Mouse (Mus musculus): ENCODE results near the gene Pik3r2. TPM values are rescaled to one million over a fixed set of nuclear protein-coding genes. Genes with fewer than 3 reads are reported as not detected.

Gene Pik3r2
- polyA plus RNA-seq, 1 experiment = 71.7 TPM

- Histone ChIP-seq H3K27me3 (ENCODE audit: control insufficient read depth, insufficient read depth, insufficient read length) (no peaks in the 10 kb centered on the region), H3K79me2 (ENCODE audit: control insufficient read depth, insufficient read depth) (no peaks in the 10 kb centered on the region), H3ac (ENCODE audit: control insufficient read depth, insufficient read length, low read depth) (no peak overlapping the region), H3K36me3 (ENCODE audit: control insufficient read depth, insufficient read depth) (peaks cover 26% of the 10 kb centered on the region), H3K79me3 (ENCODE audit: low read depth) (no peaks in the 10 kb centered on the region), H3K4me3 (ENCODE audit: insufficient read depth, poor library complexity, severe bottlenecking) (no peak overlapping the region)
- TF ChIP-seq MYOD1 (IDR thresholded peaks at IDR 0.05; ENCODE audit: control insufficient read depth, insufficient read length, low read depth) (no peak), CTCF (IDR thresholded peaks at IDR 0.05; ENCODE audit: control insufficient read depth, insufficient read depth, insufficient read length) (no peak), USF1 (IDR thresholded peaks at IDR 0.05; ENCODE audit: low read depth) (no peak), FOSL1 (IDR thresholded peaks at IDR 0.05; ENCODE audit: insufficient read depth, low read length, poor library complexity, severe bottlenecking) (no peak), MYOG (IDR thresholded peaks at IDR 0.05; ENCODE audit: control insufficient read depth, extremely low read depth, insufficient read length) (no peak), CEBPB (IDR thresholded peaks at IDR 0.05; ENCODE audit: low read depth) (no peak), MAX (IDR thresholded peaks at IDR 0.05) (no peak)
These were observed 43.8 kb upstream of the Pik3r2 start for GRCm38 (mm10) chr8:70820101-70820935.

GRCm38 (mm10) chr8:70816679-70817078 is 40.2 kb upstream of the Pik3r2 start:
- peaks cover 11% of the 10 kb centered on the region for H3K79me2 ChIP-seq (ENCODE audit: control insufficient read depth, insufficient read depth)
- TF ChIP-seq CEBPB (IDR thresholded peaks at IDR 0.05; ENCODE audit: low read depth) (no peak), USF1 (IDR thresholded peaks at IDR 0.05; ENCODE audit: low read depth) (no peak), MYOG (IDR thresholded peaks at IDR 0.05; ENCODE audit: control insufficient read depth, extremely low read depth, insufficient read length) (no peak), MYOD1 (IDR thresholded peaks at IDR 0.05; ENCODE audit: control insufficient read depth, insufficient read length, low read depth) (no peak)

GRCm38 (mm10) chr8:70812885-70813284 is 36.4 kb upstream of the Pik3r2 start:
- Histone ChIP-seq H3K36me3 (ENCODE audit: control insufficient read depth, insufficient read depth) (peaks cover 3% of the 10 kb centered on the region), H3K79me2 (ENCODE audit: control insufficient read depth, insufficient read depth) (peaks cover 11% of the 10 kb centered on the region), H3K79me3 (ENCODE audit: low read depth) (no peaks in the 10 kb centered on the region), H3K4me3 (ENCODE audit: insufficient read depth, poor library complexity, severe bottlenecking) (peak overlapping the region; percentile 28), H3ac (ENCODE audit: control insufficient read depth, insufficient read length, low read depth) (peak overlapping the region; percentile 28), H3K27me3 (ENCODE audit: control insufficient read depth, insufficient read depth, insufficient read length) (no peaks in the 10 kb centered on the region)
- TF ChIP-seq MYOD1 (IDR thresholded peaks at IDR 0.05; ENCODE audit: control insufficient read depth, insufficient read length, low read depth) (no peak), MYOG (IDR thresholded peaks at IDR 0.05; ENCODE audit: control insufficient read depth, extremely low read depth, insufficient read length) (no peak), USF1 (IDR thresholded peaks at IDR 0.05; ENCODE audit: low read depth) (no peak), FOSL1 (IDR thresholded peaks at IDR 0.05; ENCODE audit: insufficient read depth, low read length, poor library complexity, severe bottlenecking) (no peak), CTCF (IDR thresholded peaks at IDR 0.05; ENCODE audit: control insufficient read depth, insufficient read depth, insufficient read length) (no peak), CEBPB (IDR thresholded peaks at IDR 0.05; ENCODE audit: low read depth) (no peak), MAX (IDR thresholded peaks at IDR 0.05) (no peak)

More at GRCm38 (mm10) chr8:70816679-70817078, 40.2 kb upstream of the Pik3r2 start:
- Histone ChIP-seq H3ac (ENCODE audit: control insufficient read depth, insufficient read length, low read depth) (peak overlapping the region; percentile 80), H3K27me3 (ENCODE audit: control insufficient read depth, insufficient read depth, insufficient read length) (no peaks in the 10 kb centered on the region), H3K36me3 (ENCODE audit: control insufficient read depth, insufficient read depth) (peaks cover 26% of the 10 kb centered on the region), H3K4me3 (ENCODE audit: insufficient read depth, poor library complexity, severe bottlenecking) (peak overlapping the region; percentile 23), H3K79me3 (ENCODE audit: low read depth) (no peaks in the 10 kb centered on the region)

- H3ac ChIP-seq (ENCODE audit: control insufficient read depth, insufficient read length, low read depth) = peak overlapping the region; percentile 62
- H3K4me3 ChIP-seq (ENCODE audit: insufficient read depth, poor library complexity, severe bottlenecking) = peak overlapping the region; percentile 28
- peak; percentile 53 for TF ChIP-seq MAX (IDR thresholded peaks at IDR 0.05)
- no peak for TF ChIP-seq MYOG (IDR thresholded peaks at IDR 0.05; ENCODE audit: control insufficient read depth, extremely low read depth, insufficient read length)
- no peaks in the 10 kb centered on the region for H3K79me3 ChIP-seq (ENCODE audit: low read depth)
- no peaks in the 10 kb centered on the region for H3K36me3 ChIP-seq (ENCODE audit: control insufficient read depth, insufficient read depth)
- H3K27me3 ChIP-seq (ENCODE audit: control insufficient read depth, insufficient read depth, insufficient read length) = no peaks in the 10 kb centered on the region
- peaks cover 11% of the 10 kb centered on the region for H3K79me2 ChIP-seq (ENCODE audit: control insufficient read depth, insufficient read depth)
These were observed 35.5 kb upstream of the Pik3r2 start for GRCm38 (mm10) chr8:70812055-70812454.

GRCm38 (mm10) chr8:70810962-70811680 is 34.6 kb upstream of the Pik3r2 start:
- Histone ChIP-seq H3K27me3 (ENCODE audit: control insufficient read depth, insufficient read depth, insufficient read length) (no peaks in the 10 kb centered on the region), H3K36me3 (ENCODE audit: control insufficient read depth, insufficient read depth) (no peaks in the 10 kb centered on the region), H3K79me3 (ENCODE audit: low read depth) (no peaks in the 10 kb centered on the region), H3K79me2 (ENCODE audit: control insufficient read depth, insufficient read depth) (peaks cover 11% of the 10 kb centered on the region), H3ac (ENCODE audit: control insufficient read depth, insufficient read length, low read depth) (peak overlapping the region; percentile 51), H3K4me3 (ENCODE audit: insufficient read depth, poor library complexity, severe bottlenecking) (peak overlapping the region; percentile 28)
- no peak for TF ChIP-seq FOSL1 (IDR thresholded peaks at IDR 0.05; ENCODE audit: insufficient read depth, low read length, poor library complexity, severe bottlenecking)
- TF ChIP-seq CEBPB (IDR thresholded peaks at IDR 0.05; ENCODE audit: low read depth) = no peak
- TF ChIP-seq MYOD1 (IDR thresholded peaks at IDR 0.05; ENCODE audit: control insufficient read depth, insufficient read length, low read depth) = no peak
- no peak for TF ChIP-seq CTCF (IDR thresholded peaks at IDR 0.05; ENCODE audit: control insufficient read depth, insufficient read depth, insufficient read length)
- TF ChIP-seq MAX (IDR thresholded peaks at IDR 0.05) = no peak
- TF ChIP-seq USF1 (IDR thresholded peaks at IDR 0.05; ENCODE audit: low read depth) = no peak
- TF ChIP-seq MYOG (IDR thresholded peaks at IDR 0.05; ENCODE audit: control insufficient read depth, extremely low read depth, insufficient read length) = no peak
